Mouse (Mus musculus): ENCODE results near the gene Acbd5. TPM values are rescaled to one million over a fixed set of nuclear protein-coding genes. Genes with fewer than 3 reads are reported as not detected.

Acbd5 gene
- total RNA-seq, 4 experiments from 2014 or later, result 79.3 to 92.0 (median 82.7) TPM

DNA sequence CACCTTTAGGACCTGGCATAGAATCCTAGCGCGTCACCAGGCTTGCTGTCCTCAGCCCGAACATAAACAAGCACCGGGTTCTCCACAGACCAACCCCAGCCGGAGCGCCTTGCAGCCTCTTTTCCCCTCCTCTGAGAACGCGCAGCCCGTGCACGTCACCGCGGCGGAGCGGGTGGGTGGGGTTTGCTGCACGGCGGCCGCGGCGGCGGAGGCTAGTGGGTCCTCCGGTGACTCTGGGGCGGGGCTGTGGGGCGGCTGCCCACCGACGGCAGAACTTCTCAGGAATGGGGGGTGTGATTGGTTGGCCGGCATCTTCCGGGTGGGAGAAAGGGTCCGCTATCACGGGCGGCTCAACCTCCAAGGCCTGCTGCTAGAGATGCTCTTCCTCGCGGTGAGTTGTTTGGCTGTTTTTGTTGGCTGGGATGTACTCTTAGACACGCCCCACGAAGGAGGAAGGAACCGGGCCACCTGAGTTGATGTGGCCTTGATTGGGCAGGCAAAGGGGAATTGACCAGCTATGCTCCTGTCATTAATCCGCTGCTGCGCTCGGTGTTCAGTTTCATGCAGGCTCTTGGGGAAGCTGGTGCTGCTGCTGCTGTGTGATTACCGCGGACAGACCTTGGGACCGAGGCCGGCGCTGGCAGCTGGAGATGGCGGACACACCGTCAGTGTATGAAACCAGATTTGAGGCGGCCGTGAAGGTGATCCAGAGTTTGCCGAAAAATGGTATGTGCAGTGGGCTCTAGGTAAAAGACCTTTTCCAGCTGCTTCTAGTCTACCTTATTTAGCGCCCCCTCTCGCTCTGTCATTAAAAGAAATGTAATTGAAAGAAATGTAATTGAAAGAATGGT, 1.2 kb downstream of the Acbd5 start:
- peak; percentile 89 to 92 for DNase-seq (ENCODE audit: low spot score in 2 of 2)

DNA sequence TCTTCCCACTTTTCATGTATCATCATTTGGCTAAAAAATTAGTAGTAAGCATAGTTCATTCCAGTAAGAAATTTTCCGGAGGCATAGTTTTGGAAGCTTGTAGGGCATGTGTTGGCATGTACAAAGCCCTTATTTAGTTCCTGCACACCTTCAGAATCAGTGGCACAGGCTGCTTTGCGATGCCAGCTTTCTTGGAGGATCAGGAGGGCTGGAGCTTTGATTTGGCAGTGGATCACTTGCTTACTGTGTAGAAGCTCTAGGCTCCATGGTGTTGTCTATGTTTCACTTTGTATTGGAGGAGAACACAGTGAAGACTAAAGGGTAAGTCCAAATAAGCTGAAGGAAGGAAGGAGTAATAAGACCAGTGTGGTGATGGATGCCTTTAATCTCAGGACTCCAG, 2.5 kb downstream of the Acbd5 start:
- no peak for DNase-seq (ENCODE audit: low spot score in 2 of 2)

DNA sequence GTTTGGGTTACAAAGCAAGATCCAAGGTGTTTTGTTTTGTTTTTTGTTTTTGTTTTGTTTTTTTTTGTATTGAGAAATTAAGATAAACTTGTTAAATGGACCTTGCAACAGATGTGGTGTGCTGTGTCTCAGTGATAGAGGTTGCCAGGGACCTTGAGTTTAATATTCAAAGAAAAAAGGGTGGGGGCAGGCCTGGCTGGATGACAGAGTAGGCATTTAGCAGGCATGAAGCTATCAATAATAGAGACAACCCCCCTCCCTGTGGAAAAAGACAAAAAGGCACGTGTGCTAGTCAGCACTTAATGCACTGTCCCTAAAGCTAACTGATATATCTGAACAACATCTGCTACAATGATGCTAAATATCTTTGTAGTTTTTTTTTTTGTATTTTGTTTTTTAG, 3.4 kb downstream of the Acbd5 start:
- no peak for DNase-seq (ENCODE audit: low spot score in 2 of 2)

DNA sequence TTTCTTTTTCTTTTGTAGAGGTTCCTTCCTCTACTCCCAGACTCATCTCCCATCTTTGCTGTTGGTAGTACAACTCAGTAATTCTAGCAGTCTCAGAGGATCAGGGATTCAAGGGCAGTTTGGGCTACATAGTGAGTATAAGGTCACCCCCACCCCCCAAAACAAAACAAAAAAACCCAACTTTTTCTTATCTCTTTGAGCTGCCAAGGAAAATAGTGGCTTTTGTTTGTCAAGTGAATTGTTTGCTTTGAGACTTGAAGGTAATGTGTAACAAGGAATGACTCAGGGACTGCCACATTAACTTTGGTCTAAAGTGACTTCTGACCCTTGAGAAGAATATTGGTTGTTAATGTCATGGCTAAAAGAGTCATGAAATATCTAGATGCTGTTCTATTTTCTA, 7.9 kb downstream of the Acbd5 start:
- no peak for DNase-seq (ENCODE audit: low spot score in 2 of 2)

DNA sequence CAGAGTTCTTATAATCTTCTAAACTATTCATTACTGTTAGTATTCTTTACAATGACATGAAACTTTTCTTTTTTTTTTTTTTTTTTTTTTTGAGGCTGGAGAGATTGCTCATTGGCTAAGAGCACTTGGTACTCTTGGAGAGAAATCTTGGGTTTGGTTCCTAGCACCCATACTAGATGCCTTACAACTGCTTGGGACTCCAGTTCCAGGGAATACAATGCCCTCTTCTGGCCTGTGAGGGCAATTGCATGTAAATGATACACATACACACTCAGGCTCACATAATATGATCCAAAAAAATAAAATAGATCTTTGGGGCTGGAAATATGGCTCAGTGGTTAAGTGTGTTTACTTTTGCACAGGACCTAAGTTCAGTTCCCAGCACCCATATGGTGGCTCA, 8.8 kb downstream of the Acbd5 start:
- DNase-seq (ENCODE audit: low spot score in 2 of 2), result no peak

DNA sequence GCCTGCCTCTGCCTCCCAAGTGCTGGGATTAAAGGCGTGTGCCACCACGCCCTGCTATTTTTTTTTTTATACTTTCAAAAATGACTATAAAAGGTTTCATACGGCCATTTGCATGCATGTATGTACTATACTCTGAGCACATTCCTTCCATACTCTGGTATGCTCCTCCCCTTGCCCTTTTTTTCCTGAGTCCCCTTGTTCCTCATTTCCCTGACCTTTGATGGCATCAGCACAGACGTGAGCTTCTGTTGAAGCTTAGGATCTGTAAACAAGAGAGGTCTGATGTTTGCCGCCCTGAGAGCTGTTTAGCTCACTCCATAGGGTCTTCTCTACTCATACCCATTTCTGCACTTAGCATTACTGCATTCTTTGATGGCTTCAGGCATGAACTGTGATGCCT, 9.7 kb downstream of the Acbd5 start:
- no peak for DNase-seq (ENCODE audit: low spot score in 2 of 2)

DNA sequence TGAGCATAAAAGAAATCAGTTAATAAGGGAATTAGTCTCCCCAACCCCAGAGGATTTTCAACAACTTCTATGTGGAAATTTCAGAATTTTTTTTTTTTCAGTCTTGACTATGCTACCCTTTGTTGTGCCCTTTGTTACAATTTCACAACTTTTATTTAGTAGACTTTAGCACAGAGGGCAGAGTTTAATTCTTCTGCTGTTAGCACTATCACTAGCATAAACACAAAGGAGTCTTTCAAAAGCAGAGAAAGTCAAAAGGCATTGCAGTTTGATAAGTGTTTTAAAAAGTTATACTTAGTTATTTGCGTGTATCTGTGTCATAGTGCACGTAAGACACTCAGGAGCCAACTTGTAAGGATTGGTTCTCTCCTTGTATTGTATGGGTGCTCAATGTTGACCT, 10.6 kb downstream of the Acbd5 start:
- DNase-seq (ENCODE audit: low spot score in 2 of 2), result no peak

DNA sequence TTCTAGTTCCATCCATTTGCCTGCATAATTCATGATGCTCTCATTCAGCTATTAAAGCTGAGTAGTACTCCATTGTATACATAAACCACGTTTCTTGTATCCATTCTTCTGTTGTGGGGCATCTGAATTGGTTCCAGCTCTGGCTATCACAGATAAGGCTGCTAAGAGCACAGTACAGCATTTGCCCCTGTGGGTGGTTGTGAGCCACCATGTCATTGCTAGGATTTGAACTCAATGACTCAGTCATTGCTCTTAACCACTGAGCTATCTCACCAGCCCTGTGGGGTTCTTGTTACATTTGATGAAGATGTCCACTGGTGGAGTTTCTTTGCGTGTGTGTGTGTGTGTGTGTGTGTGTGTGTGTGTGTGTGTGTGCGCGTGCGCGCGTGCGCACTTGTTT, 16.6 kb downstream of the Acbd5 start:
- DNase-seq (ENCODE audit: low spot score in 2 of 2), result no peak

DNA sequence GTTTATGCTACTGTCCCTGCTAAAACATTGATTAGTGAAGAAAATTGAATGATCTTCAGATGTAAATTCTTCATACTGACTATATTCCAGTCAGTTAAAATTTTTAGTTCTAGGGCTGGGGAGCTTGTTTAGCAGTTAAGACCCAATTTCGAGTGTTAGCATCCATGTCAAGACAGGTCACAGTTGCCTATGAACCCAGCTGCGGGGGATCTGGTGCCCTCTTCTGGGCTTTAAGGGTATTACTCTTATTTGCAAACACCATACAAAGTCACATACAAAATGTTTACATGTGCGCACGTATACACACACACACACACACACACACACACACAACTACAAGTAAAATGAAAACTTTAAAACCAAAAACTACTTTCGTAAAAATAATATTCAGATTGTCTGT, 24.2 kb downstream of the Acbd5 start:
- DNase-seq (ENCODE audit: low spot score in 2 of 2), result no peak

DNA sequence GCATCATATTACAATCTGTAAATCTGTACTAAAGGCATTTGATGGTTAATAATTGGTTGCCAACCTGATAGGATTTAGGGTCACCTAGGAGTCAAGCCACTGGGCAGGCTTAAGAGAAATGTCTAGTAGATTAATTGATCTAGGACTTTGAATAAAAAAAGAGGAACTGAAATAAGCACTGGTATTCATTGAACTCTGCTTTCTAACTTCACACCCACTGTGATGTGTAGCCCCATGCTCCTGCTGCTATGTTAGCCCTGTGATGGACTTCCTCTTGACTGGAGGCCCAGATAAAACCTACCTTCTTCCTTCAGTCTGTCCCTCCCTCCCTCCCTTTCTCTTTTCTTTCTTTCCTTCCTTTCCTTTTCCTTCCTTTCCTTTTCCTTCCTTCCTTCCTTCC, 29.1 kb downstream of the Acbd5 start:
- DNase-seq (ENCODE audit: low spot score in 2 of 2), result no peak

DNA sequence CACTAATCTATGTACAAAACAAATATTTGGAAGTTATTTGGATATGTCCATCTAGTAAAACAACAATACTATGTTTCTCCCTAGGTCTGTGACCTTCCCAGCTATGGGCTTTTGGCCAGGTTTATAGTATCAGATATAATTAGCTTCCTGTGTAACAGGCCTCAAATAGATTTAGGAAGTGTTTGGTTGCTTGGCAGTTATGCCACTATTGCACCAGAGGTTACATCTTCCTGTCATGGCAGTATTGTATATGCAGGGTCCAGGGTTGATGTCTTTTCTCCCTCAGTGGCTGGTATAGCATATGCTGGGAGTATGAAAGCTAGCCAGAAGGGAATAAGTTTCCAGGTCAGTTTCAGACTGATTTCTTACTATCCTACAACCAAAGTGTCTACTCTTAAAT, 34.3 kb downstream of the Acbd5 start:
- no peak for DNase-seq (ENCODE audit: low spot score in 2 of 2)

DNA sequence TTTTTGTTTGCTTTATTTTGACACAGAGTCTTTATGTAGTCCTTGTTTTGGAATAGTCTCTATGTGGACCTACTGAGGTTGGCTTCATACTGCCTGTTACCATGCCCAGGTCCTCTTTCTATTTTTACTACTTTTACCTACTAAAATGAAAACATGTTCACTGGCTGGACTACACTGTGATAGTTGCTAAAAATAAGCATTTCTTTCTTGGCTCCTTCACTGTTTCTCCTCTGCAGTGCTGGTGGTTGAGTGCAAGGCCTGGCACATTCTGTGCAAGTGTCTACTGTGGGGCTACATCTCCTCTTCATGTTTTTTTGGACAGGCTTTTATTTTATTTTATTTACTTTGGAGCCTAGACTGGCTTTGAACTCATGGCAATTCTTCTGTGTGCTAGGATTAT, 51.6 kb downstream of the Acbd5 start:
- no peak for DNase-seq (ENCODE audit: low spot score in 2 of 2)

DNA sequence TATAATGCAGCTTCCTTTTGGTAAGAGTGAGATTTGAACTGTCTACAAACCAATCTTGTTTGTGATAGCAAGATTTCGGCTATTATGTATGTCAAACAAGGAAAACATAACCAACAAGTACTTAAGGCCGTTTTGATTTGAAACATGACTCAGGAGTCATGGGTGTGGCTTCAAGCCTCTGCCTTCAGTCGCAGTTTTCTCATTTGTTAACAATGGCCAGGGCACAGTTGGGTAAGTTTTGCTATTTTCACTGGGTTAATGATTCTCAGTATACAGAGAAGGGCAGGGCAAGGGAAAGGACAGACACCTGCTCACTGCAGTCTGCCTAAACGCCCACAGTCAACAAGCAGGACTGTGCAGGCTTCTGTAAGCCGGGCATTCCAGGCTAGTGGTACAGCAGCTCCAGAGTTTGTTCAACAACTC, 87.2 kb downstream of the Acbd5 start:
- no peak for DNase-seq (ENCODE audit: low spot score in 2 of 2)

DNA sequence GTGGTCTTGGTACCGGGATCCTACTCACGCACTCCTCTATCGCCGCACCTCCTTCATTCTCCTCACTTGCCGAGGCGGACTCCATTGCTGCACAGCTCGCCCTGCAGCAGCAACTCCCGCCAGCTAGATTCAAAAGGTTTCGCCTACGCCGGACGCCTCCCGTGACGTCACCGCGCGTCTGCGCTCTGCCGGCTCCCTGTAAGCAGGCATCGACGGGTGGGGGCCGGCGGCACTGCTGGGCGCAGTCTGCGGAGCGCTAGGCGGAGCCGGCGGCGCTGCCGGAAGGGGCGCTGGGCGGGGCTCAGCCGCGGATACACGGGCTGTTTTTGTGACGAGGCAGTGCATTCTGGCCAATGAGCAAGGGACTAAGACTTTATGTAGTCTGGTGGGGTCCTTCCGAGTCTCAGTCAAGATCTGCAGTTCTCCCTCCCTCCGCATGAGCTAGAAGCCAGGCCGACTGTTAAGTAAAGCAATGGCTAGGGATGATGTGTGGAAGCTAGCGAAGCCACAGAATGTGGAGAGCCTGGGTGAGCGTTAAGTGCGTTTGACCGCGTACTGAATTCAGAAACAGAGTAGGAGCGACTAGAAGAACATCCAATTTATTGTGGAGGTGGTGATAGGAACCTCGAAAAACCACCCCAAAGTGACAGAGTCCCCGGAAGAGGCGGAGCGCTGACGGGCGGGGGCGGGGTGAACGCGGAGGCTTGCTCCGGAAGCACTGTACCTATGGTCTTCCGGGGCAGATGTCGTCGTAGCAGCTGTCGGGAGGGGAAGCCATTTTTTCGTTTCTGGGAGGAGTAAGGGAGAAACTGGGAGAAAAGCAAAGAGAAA, 88.0 kb downstream of the Acbd5 start, which contains the start of the genes Mastl and Yme1l1:
Mastl (minus strand) TSS at position 248 of the 831 bp plus-strand sequence.
Yme1l1 (plus strand) TSS at position 593 of the 831 bp plus-strand sequence.
- peak; percentile 88 to 99 for DNase-seq (ENCODE audit: low spot score in 2 of 2)

DNA sequence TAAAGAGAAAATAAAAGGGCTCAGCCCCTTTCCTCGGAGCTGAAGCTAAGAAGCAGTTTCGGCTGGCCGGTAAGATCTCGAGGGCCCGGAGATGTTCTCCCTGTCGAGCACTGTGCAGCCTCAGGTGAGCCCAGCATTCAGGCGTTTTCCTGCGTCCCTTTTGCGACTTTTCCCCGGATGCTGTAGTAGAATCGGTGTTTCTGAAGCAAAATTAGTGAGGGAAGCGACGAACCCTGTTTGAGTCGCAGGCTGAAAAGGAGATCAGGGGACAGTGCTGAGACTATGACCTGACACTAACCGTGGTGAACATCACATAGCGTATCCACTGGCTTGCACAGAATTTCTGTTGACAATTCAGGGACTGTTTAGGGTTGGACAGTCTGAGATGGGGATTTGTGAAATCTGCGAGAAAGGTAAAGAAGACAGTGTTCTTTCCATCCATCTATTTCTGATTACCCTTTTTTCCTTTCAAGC, 88.7 kb downstream of the Acbd5 start:
- no peak for DNase-seq (ENCODE audit: low spot score in 2 of 2)

Other genes starting within 250 kb of the Acbd5 start
- 10 to 100 TPM; 14.5 to 19.3 (median 15.3) TPM for gene Pdss1, start 172.6 kb upstream of the Acbd5 start, total RNA-seq (2022)
- gene Abi1, start 27.9 kb upstream of the Acbd5 start, total RNA-seq (2022), result 100 to 1,000 TPM; 130 to 152 (median 136) TPM
- 1 to 10 TPM in 2 of 4 experiments, under 1 TPM in 2; 0.63 to 1.4 (median 1.0) TPM for gene Mastl, start 87.9 kb downstream of the Acbd5 start, total RNA-seq (2022)
- 10 to 100 TPM; 79.6 to 92.2 (median 89.9) TPM for gene Yme1l1, start 88.2 kb downstream of the Acbd5 start, total RNA-seq (2022)
- under 1 TPM; 0.21 to 0.57 (median 0.41) TPM for gene 4931423N10Rik, start 139.3 kb downstream of the Acbd5 start, total RNA-seq (2022)